15 mouse cellular contexts compared by ENCODE assay signal in the genomic region with DNA sequence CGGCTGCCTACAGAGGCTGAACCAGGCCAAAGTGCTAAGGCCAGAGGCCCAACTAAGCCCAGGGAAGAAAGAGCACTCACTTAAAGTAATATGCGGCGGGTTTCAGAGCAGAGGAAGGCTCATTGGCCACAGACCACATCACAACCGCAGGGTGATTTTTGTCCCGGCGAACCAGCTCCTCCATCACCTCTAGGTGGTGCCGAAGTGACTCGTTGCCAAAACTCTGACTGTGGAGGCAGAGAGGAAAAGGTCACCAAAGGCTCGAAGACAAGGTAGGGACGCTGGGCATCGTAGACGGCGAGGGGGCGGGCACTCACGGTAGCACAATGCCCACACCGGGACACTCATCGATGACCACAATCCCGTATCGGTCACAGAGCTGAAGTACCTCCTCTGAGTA. TPM values are rescaled to one million over a fixed set of nuclear protein-coding genes. Genes with fewer than 3 reads are reported as not detected.
DNase-seq lines count a peak whose midpoint lies in the region; ATAC-seq and TF ChIP-seq lines count a peak whose summit lies in the region.
"Had no signal": no experiment of that assay in that cellular context is flagged by ENCODE, and none has a peak within 500 bp of the region (broad histone marks: within the 10 kb centered on the region; RNA-seq: fewer than 3 reads in every experiment).

No protein-coding gene starts in this region.

- WGBS in liver, adult 2 months = 79% methylated on average over 19 of the region's 19 CpGs
- 72% methylated on average over 19 of the region's 19 CpGs for WGBS in liver, embryonic 11.5 days
- WGBS in heart, adult 2 months = 72% methylated on average over 19 of the region's 19 CpGs

- TF ChIP-seq EP300 in heart, adult 2 months (IDR thresholded peaks at IDR 0.05; ENCODE audit: insufficient read depth, low read depth, low read length) = no peak

- H3K27me3 ChIP-seq in liver, adult 2 months (ENCODE audit: control insufficient read depth, insufficient read depth, low read length) = no peaks in the 10 kb centered on the region
- H3K27me3 ChIP-seq in liver, embryonic 11.5 days (replicated peaks; ENCODE audit: control insufficient read depth, insufficient read depth, low read length) = no peaks in the 10 kb centered on the region
- H3K27me3 ChIP-seq in heart, adult 2 months (ENCODE audit: control insufficient read depth, insufficient read depth, low read length) = no peaks in the 10 kb centered on the region
- H3K27me3 ChIP-seq: forebrain, embryonic 15.5 days; heart, embryonic 15.5 days; limb, embryonic 12.5 days had no signal

- no peaks in the 10 kb centered on the region for H3K9me3 ChIP-seq in liver, embryonic 11.5 days (ENCODE audit: control insufficient read depth, low read length)
- H3K9me3 ChIP-seq: forebrain, embryonic 15.5 days; heart, embryonic 15.5 days; limb, embryonic 12.5 days had no signal

- TF ChIP-seq POLR2A in liver, adult 2 months (IDR thresholded peaks at IDR 0.05; ENCODE audit: extremely low read depth, insufficient read depth, low read length) = no peak
- TF ChIP-seq POLR2A in heart, adult 2 months (IDR thresholded peaks at IDR 0.05; ENCODE audit: insufficient read depth, low read depth, low read length) = no peak

- no peak overlapping the region for H3K4me2 ChIP-seq in liver, embryonic 11.5 days
- H3K4me2 ChIP-seq: forebrain, embryonic 15.5 days; heart, embryonic 15.5 days; limb, embryonic 12.5 days had no signal

- H3K79me2 ChIP-seq in liver, adult 2 months (ENCODE audit: control insufficient read depth, insufficient read depth, low read length) = no peaks in the 10 kb centered on the region; the same call in 1 of the 2 replicates
- H3K79me2 ChIP-seq in heart, adult 2 months (replicated peaks; ENCODE audit: control insufficient read depth, insufficient read depth, low read length) = no peaks in the 10 kb centered on the region

- H3K4me1 ChIP-seq in liver, adult 2 months (ENCODE audit: control insufficient read depth, insufficient read depth, low read length) = no peaks in the 10 kb centered on the region
- H3K4me1 ChIP-seq in liver, embryonic 11.5 days (replicated peaks; ENCODE audit: control insufficient read depth, insufficient read depth, low read length) = peaks cover 8% of the 10 kb centered on the region; the same call in 1 of the 2 replicates
- peaks cover 2% of the 10 kb centered on the region for H3K4me1 ChIP-seq in heart, adult 2 months (ENCODE audit: control insufficient read depth, insufficient read depth, low read length)

- H3K4me3 ChIP-seq in liver, adult 2 months (ENCODE audit: insufficient read depth, low read depth, low read length) = no peak overlapping the region
- no peak overlapping the region for H3K4me3 ChIP-seq in liver, embryonic 11.5 days (ENCODE audit: low read depth, low read length)
- H3K4me3 ChIP-seq in heart, adult 2 months = no peak overlapping the region
- H3K4me3 ChIP-seq: erythroblast, embryonic 14.5 days; forebrain, embryonic 15.5 days; heart, embryonic 15.5 days; limb, embryonic 12.5 days had no signal

- TF ChIP-seq CTCF in liver, adult 2 months (IDR thresholded peaks at IDR 0.05; ENCODE audit: low read depth, low read length) = peak; percentile 8; the same call in 1 of the 2 replicates
- TF ChIP-seq CTCF in heart, adult 2 months (IDR thresholded peaks at IDR 0.05) = no peak

- peaks cover 3% of the 10 kb centered on the region; the same call in 1 of the 2 replicates for H3K36me3 ChIP-seq in liver, adult 2 months (ENCODE audit: control insufficient read depth, insufficient read depth, low read length)
- H3K36me3 ChIP-seq in liver, embryonic 11.5 days (ENCODE audit: control insufficient read depth, insufficient read depth, low read length) = peaks cover 5% of the 10 kb centered on the region
- H3K36me3 ChIP-seq in heart, adult 2 months (ENCODE audit: control insufficient read depth, insufficient read depth, low read length) = no peaks in the 10 kb centered on the region
- H3K36me3 ChIP-seq: forebrain, embryonic 15.5 days had no signal

- no peak overlapping the region for H3K27ac ChIP-seq in liver, adult 2 months (replicated peaks; ENCODE audit: insufficient read depth, low read depth, low read length)
- H3K27ac ChIP-seq in liver, embryonic 11.5 days (ENCODE audit: low read depth, low read length) = no peak overlapping the region; the same call in 1 of the 2 replicates
- H3K27ac ChIP-seq in heart, adult 2 months = no peak overlapping the region
- H3K27ac ChIP-seq: forebrain, embryonic 15.5 days; heart, embryonic 15.5 days; limb, embryonic 12.5 days had no signal

- no peak for DNase-seq in liver, adult 2 months (ENCODE audit: extremely low read depth, low read depth, low spot score)
- DNase-seq in liver, embryonic 11.5 days (ENCODE audit: low spot score) = no peak
- peak; percentile 24 for DNase-seq in thymus, postnatal 4 days
- DNase-seq in thymus, postnatal 36 days = no peak
- peak; percentile 34 for DNase-seq in MN1 (ENCODE audit: low spot score)
- DNase-seq in heart, adult 2 months = no peak
- no peak for DNase-seq in kidney, postnatal 4 days
- DNase-seq: adrenal gland, adult 8-10 months; cerebellum, adult 9-11 months; embryo, embryonic 11 days; kidney, adult 2 months had no signal

- no peak for ATAC-seq in liver, embryonic 11.5 days (replicated peaks; ENCODE audit: low FRiP score)
- ATAC-seq: forebrain, embryonic 15.5 days had no signal

- no peak overlapping the region for H3K9ac ChIP-seq in liver, adult 2 months (ENCODE audit: low read depth, low read length)
- H3K9ac ChIP-seq in liver, embryonic 11.5 days (ENCODE audit: low read depth, low read length) = no peak overlapping the region
- no peak overlapping the region for H3K9ac ChIP-seq in heart, adult 2 months (ENCODE audit: low read depth, low read length)
- H3K9ac ChIP-seq: forebrain, embryonic 15.5 days; heart, embryonic 15.5 days; limb, embryonic 12.5 days had no signal

- intact Hi-C loops in heart, adult 2 months (cut with DNase I) = no loop called here

RNA-seq across cellular contexts. Expression of gene Gusb, which starts 5.1 kb away (rescaled TPM):
- total RNA-seq in liver, adult 2 months (2014; rRNA removed) = 13.6 and 21.1 TPM in 2 replicates
- polyA plus RNA-seq in liver, adult 2 months (2012; rRNA removed) = 17.6 and 18.6 TPM in 2 replicates
- polyA plus RNA-seq in liver, embryonic 11.5 days (2014; fragmentation: Nextera tagmentation; extraction: Ambion mirVana) = 82.5 and 89.9 TPM in 2 replicates
- total RNA-seq in heart, adult 2 months (2021) = 10 to 100 TPM; 12.8 to 13.0 TPM
- 17.9 and 25.3 TPM in 2 replicates for polyA plus RNA-seq in heart, adult 2 months (2012; rRNA removed)

RNA-seq across cellular contexts. Expression of gene Asl, which starts 31.3 kb away (rescaled TPM):
- total RNA-seq in liver, adult 2 months (2014; rRNA removed) = 683 and 898 TPM in 2 replicates
- polyA plus RNA-seq in liver, adult 2 months (2012; rRNA removed) = 622 and 696 TPM in 2 replicates
- polyA plus RNA-seq in liver, embryonic 11.5 days (2014; fragmentation: Nextera tagmentation; extraction: Ambion mirVana) = 51.8 and 61.0 TPM in 2 replicates
- 1 to 10 TPM; 3.2 to 4.6 TPM for total RNA-seq in heart, adult 2 months (2021)
- 5.9 and 6.5 TPM in 2 replicates for polyA plus RNA-seq in heart, adult 2 months (2012; rRNA removed)

RNA-seq across cellular contexts. Expression of gene Crcp, which starts 31.4 kb away (rescaled TPM):
- 27.8 and 33.6 TPM in 2 replicates for total RNA-seq in liver, adult 2 months (2014; rRNA removed)
- 11.8 and 14.7 TPM in 2 replicates for polyA plus RNA-seq in liver, adult 2 months (2012; rRNA removed)
- 30.8 and 34.8 TPM in 2 replicates for polyA plus RNA-seq in liver, embryonic 11.5 days (2014; fragmentation: Nextera tagmentation; extraction: Ambion mirVana)
- 10 to 100 TPM in 1 of 2 experiments, 1 to 10 TPM in 1; 9.3 to 11.2 TPM for total RNA-seq in heart, adult 2 months (2021)
- 9.5 and 10.3 TPM in 2 replicates for polyA plus RNA-seq in heart, adult 2 months (2012; rRNA removed)

RNA-seq across cellular contexts. Expression of gene Vkorc1l1, which starts 55.9 kb away (rescaled TPM):
- total RNA-seq in liver, adult 2 months (2014; rRNA removed) = 20.3 and 24.3 TPM in 2 replicates
- polyA plus RNA-seq in liver, adult 2 months (2012; rRNA removed) = 14.4 and 14.6 TPM in 2 replicates
- 29.4 and 30.4 TPM in 2 replicates for polyA plus RNA-seq in liver, embryonic 11.5 days (2014; fragmentation: Nextera tagmentation; extraction: Ambion mirVana)
- total RNA-seq in heart, adult 2 months (2021) = 10 to 100 TPM; 14.3 to 17.9 TPM
- polyA plus RNA-seq in heart, adult 2 months (2012; rRNA removed) = 12.4 and 18.3 TPM in 2 replicates

Comparison
In these comparisons a context has a peak if more than half of its experiments do, and no peak if none do; other contexts are left out.
1. DNase-seq: peak in thymus, postnatal 4 days (single experiment) and MN1 (single experiment); none in liver, adult 2 months (single experiment), liver, embryonic 11.5 days (single experiment), thymus, postnatal 36 days (0 of 2), heart, adult 2 months (0 of 2) and kidney, postnatal 4 days (0 of 2).
2. RNA of gene Asl, which starts 31.3 kb away (polyA plus RNA-seq): 622 to 696 TPM in liver, adult 2 months; 51.8 to 61.0 TPM in liver, embryonic 11.5 days and 5.9 to 6.5 TPM in heart, adult 2 months; every median in the first group is over 10 times any median in the second.